Mouse (Mus musculus) thymus, adult 2 months (tissue): Measurements from ENCODE around the gene Mras.

Experiments used
- CTCF ChIP-seq: fragments of 200-500 bp; IDR thresholded peaks from 2 replicates; pipeline ENCODE4 v1.5.1; 2012; ENCODE audit warnings: mild to moderate bottlenecking, control low read depth, low read length, moderate library complexity, borderline replicate concordance; ENCODE audit not compliant: control insufficient read depth, poor library complexity, insufficient read depth; ENCODE audit errors: extremely low read depth
- POLR2A ChIP-seq: fragments of 200-500 bp; IDR thresholded peaks from 2 replicates; pipeline ENCODE4 v1.6.1; 2012; ENCODE audit warnings: mild to moderate bottlenecking, low read length, control low read depth, moderate library complexity; ENCODE audit not compliant: control insufficient read depth, poor library complexity, insufficient read depth; ENCODE audit errors: extremely low read depth

DNA sequence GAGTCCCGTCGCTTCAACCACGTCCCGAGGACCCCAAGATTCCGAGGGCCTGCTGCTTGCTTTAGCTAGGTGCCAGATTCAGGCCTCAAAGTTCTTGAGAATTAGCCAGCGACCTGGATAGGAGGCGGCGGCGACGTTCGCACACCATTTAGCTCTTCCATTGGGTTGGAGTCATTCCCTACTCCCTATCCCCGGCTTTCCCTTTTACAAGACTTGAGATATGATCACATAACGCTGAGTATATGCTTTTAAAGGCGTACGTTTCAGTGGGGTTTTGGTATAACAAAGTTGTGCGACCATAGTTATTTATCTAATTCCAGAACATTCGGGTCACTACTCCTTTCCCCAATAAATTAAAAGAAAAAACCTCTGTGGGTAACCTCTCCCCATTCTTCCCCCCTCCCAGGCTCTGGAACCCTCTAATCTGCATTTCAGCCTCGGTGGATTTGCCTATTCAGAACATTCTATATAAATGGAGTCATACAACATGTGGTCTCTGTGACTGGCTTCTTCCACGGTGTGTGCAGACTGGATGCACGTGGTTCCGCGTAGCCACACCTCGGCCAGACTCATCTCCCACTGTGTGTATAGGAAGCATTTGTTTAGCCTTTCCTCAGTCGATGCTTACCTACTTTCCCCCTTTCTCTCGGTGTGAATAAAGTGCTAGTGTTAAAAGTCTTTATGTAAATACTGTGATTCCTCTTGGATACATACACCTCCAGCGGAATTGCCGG is at the start of gene Mras:
- no peak for TF ChIP-seq CTCF
- no peak for TF ChIP-seq POLR2A
